18 mouse cellular contexts compared by ENCODE assay signal in the genomic region with DNA sequence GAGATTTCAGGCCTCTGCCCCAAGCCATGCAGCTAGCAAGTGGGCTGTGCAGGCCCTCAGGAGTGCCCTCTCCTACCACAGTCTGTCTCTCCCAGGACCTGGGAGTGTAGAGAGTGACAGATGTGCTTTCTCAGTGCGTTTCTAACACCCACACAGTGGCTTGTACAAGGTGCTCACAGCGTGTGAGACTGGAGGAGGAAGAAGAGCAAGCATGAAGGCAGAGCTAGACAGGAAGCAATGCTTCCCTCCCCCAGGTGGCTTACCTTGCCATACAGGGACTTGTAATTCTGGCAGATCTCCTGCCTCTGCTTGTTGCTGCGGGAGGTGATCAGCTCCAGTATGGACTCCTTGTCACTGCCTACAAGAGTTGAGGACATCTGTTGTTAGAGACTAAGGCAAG. TPM values are rescaled to one million over a fixed set of nuclear protein-coding genes. Genes with fewer than 3 reads are reported as not detected.
A peak's percentile ranks its signal among the peaks of the same experiment; 100 is the strongest.
DNase-seq lines count a peak whose midpoint lies in the region; ATAC-seq lines count a peak whose summit lies in the region.
"Had no signal": no experiment of that assay in that cellular context is flagged by ENCODE, and none has a peak within 500 bp of the region (broad histone marks: within the 10 kb centered on the region; RNA-seq: fewer than 3 reads in every experiment).

No protein-coding gene starts in this region.

- H3K36me3 ChIP-seq in heart, embryonic 12.5 days, result peaks cover 90% of the 10 kb centered on the region

- peak; percentile 69 for ATAC-seq in CD4-positive, CD25-positive, alpha-beta regulatory T cell, adult 4 months
- ATAC-seq in heart, embryonic 12.5 days (ENCODE audit: insufficient number of reproducible peaks, low FRiP score), result no peak
- ATAC-seq: forebrain, embryonic 16.5 days had no signal

- WGBS in heart, embryonic 12.5 days, result 78% methylated on average over 3 of the region's 3 CpGs

- H3K27ac ChIP-seq in heart, embryonic 12.5 days (ENCODE audit: poor library complexity, severe bottlenecking), result no peak overlapping the region
- H3K27ac ChIP-seq: embryonic facial prominence, embryonic 13.5 days; forebrain, embryonic 12.5 days; hindbrain, embryonic 15.5 days had no signal

- H3K4me3 ChIP-seq in heart, embryonic 12.5 days, result no peak overlapping the region
- H3K4me3 ChIP-seq: embryonic facial prominence, embryonic 13.5 days; forebrain, embryonic 12.5 days; gastrocnemius, adult 2 months; heart, embryonic 13.5 days; hindbrain, embryonic 15.5 days had no signal

- peak; percentile 46 for DNase-seq in right cerebral cortex, adult 18-20 months
- no peak for DNase-seq in right cerebral cortex, postnatal 14 days
- DNase-seq in CD4-positive helper T cell, adult 2 months (ENCODE audit: low read depth, low spot score), result peak; percentile 29
- peak; percentile 28 for DNase-seq in naive thymus-derived CD4-positive, alpha-beta T cell, adult 2 months (ENCODE audit: low read depth)
- DNase-seq: adrenal gland, postnatal 14 days; cerebellum, adult 18-20 months; cerebellum, adult 9-11 months; cerebellum, postnatal 36 days; gastrocnemius, adult 2 months; gastrocnemius, postnatal 25 days; heart, postnatal 36 days had no signal

- peaks cover 31% of the 10 kb centered on the region for H3K4me1 ChIP-seq in heart, embryonic 12.5 days (replicated peaks)

- H3K9me3 ChIP-seq in heart, embryonic 12.5 days (replicated peaks), result no peaks in the 10 kb centered on the region
- H3K9me3 ChIP-seq: embryonic facial prominence, embryonic 13.5 days; forebrain, embryonic 12.5 days; heart, embryonic 13.5 days; hindbrain, embryonic 15.5 days had no signal

- no peak overlapping the region for H3K4me2 ChIP-seq in heart, embryonic 12.5 days
- H3K4me2 ChIP-seq: embryonic facial prominence, embryonic 13.5 days; forebrain, embryonic 12.5 days; heart, embryonic 13.5 days; hindbrain, embryonic 15.5 days had no signal

- H3K27me3 ChIP-seq in heart, embryonic 12.5 days (replicated peaks), result no peaks in the 10 kb centered on the region
- H3K27me3 ChIP-seq: embryonic facial prominence, embryonic 13.5 days; forebrain, embryonic 12.5 days; heart, embryonic 13.5 days; hindbrain, embryonic 15.5 days had no signal

- no peak overlapping the region for H3K9ac ChIP-seq in heart, embryonic 12.5 days
- H3K9ac ChIP-seq: embryonic facial prominence, embryonic 13.5 days; forebrain, embryonic 12.5 days; heart, embryonic 13.5 days; hindbrain, embryonic 15.5 days had no signal

RNA-seq across cellular contexts. Expression of a gene that starts 21.8 kb away (rescaled TPM):
- polyA plus RNA-seq in CD4-positive, CD25-positive, alpha-beta regulatory T cell, adult 4 months (2017; shearing (Covaris generic)), result 100 to 1,000 TPM; 387 to 504 TPM
- polyA plus RNA-seq in heart, embryonic 12.5 days (2016; fragmentation: Nextera tagmentation; extraction: Ambion mirVana), result 335 and 339 TPM in 2 replicates

RNA-seq across cellular contexts. Expression of a gene that starts 48.7 kb away (rescaled TPM):
- 100 to 1,000 TPM in 1 of 2 experiments, 10 to 100 TPM in 1; 97.4 to 167 TPM for polyA plus RNA-seq in CD4-positive, CD25-positive, alpha-beta regulatory T cell, adult 4 months (2017; shearing (Covaris generic))
- polyA plus RNA-seq in heart, embryonic 12.5 days (2016; fragmentation: Nextera tagmentation; extraction: Ambion mirVana), result 23.1 and 23.6 TPM in 2 replicates
